In the genomic region with DNA sequence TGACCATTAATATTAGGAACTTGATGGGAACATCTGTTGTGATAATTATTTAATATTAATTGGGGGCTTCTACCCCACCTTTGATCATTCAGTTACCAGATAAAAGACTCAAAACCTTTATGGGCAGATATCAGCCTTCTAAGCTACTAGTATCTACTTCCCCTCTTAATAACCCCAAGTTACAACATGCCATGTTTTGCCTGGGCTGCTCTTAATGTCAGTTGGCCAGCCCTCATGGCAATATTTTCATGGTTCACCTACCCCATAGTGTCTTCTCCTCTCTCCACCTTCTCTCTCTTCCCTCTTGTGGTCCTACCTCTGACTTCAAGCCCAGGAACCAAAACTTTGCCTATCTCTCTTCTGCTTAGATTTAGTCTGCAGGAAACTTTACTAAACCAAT, we compare ENCODE assay signal across 14 mouse cellular contexts.
"Had no signal": no experiment of that assay in that cellular context is flagged by ENCODE, and none has a peak within 500 bp of the region (broad histone marks: within the 10 kb centered on the region; RNA-seq: fewer than 3 reads in every experiment).

No protein-coding gene starts in this region.

- DNase-seq: lung, adult 18-20 months; lung, embryonic 14.5 days; lung, postnatal 10 days; lung, postnatal 4 days; retina, postnatal 1 day; right cerebral cortex, adult 18-20 months; right cerebral cortex, postnatal 25 days; right cerebral cortex, postnatal 4 days; spleen, adult 18-20 months; thymus, adult 2 months; thymus, postnatal 25 days; thymus, postnatal 4 days had no signal

- ATAC-seq: midbrain, embryonic 13.5 days; midbrain, embryonic 15.5 days had no signal
